Mouse (Mus musculus): ENCODE measurements around the gene Gm14214.

Gene Gm14214

DNA sequence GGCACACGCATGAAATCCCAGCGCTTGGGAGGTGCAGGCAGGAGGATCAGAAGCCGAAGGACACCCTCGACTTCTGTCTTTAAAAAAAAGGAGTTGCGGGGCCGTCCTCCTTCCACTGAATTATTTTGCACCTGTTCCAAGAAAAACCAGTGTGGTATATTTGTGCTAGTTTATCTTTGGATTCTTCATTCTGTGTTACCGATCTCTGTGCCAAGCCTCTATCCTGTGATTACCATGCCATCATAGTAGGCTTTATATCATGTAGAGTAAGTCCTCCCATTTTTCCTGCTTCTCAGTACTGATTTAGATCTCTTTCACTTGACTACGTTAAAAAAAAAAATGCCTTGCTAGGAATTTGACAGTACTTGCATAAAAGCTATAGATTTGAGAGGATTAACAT is 1.8 kb upstream of the Gm14214 start:
- no peak for DNase-seq

DNA sequence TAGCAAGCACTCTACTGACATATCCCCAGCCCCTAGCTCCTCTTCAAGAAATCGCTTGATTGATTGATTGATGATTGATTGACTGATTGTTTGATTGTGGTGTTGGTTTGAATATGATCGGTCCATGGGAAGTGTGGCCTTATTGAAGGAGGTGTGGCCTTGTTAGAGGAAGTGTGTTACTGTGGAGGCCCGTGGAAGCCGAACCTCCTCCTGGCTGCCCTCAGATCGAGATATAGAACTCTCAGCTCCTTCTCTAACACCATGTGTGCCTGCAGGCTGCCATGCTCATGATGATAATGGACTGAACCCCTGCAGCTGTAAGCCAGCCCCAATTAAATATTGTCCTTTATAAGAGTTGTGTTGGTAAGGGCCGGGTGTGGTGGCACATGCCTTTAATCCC is 2.8 kb downstream of the Gm14214 start:
- DNase-seq: no peak

DNA sequence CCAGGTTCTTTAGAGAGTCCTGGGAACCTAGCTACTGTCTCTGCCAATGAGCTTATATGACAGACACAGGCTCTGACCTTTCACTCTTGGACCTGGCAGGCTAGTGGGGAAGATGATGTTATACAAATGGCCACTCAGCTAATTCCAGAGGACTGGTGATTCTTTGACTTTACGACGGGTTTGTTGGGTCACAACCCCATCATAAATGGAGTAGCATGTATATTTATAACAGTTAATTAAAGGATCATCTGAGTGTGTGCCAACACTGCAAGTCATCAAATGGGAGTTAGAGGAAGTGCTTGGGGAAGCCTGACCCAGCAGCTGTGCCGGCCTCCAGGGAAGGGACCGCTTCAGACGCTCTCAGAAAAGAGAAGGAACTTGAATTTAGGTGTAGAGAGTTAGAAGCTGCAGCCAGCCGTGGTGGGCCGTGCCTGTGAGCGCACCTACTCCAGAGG is 4.2 kb downstream of the Gm14214 start:
- no peak for DNase-seq

DNA sequence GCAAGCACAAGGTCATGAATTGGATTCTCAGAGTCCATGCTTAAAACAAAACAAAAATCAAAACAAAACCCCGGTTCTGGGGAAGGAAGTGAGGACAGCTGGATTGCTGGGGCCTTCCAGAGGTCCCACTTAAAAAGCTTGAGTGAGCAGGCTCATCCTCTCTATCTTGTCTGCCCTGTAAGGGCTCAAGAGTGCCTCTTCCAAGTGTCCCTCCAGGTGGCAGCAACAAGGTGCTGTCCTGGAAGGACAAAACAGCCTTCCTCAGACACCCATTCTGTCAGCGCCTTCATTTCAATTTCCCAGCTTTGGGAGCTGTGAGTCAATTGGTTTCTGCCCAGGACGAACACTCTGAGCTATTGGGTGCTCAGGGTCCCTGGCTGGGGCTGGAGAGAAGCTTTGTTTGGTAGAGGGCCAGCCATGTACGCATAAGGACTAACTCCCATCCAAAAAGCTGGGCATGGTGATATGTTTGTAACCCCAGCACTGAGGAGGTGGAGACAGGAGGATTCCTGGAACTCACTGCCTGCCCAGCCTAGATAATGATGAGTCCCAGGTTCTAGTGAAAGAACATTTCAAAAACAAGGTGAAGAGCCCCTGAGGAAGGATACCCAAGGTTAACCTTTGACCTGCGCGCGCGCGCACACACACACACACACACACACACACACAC is 4.9 kb downstream of the Gm14214 start:
- no peak for DNase-seq

DNA sequence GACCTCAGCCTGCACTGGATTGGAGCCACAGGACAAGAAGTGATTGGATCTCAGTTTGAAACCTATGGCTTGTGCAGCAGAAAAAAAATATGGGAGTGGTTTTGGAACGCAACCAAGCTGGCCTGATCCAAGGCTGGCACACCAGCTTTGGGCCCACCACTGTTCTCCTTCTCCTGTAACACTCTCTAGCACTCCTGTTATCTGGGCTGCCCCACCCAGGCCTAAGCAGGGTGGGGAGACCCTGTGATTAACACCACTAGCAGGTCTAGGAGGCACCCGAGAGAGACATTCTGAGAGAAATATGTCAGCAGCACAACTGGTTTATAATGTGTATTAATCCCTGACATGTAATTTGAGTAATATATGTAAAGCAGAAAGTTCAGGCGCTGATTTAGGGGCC is 6.6 kb downstream of the Gm14214 start:
- no peak for DNase-seq

DNA sequence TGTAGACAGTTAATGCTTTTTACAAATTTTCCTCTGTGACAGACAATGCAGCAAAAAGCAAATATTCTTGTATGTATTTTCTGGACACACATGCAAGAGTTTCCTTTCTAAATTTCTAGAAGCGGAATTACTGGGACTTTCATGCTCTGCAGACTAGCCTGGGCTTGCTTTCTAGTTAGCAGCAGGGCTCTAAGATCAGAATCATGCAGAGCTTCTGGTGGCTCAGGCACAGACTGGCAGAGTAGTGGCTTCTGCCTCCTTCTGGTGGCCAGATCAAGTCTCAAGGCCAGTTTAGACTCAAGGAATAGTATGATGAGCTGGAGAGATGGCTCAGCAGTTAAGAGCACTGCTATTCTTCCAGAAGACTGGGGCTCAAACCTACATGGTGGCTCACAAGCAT is 11.4 kb downstream of the Gm14214 start:
- no peak for DNase-seq

DNA sequence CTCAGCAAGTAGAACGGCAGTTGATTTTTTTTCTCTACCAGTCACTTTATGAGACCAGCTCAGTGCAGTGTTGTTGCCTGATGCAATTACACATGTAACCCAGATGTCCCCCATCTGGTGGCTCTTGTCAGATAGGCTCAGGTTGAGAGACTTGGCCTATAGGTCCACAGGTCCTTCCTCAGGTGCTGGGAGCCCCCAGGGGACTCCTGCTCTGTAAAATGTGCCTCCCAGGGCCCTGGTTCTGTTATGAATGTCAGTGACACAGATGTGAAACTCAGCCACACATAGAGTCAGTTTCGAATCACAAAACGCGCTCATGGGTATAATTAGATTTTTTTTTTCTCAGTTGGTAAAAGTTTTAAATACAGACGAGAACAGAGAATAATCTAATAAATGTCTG is 12.1 kb downstream of the Gm14214 start:
- DNase-seq: no peak

DNA sequence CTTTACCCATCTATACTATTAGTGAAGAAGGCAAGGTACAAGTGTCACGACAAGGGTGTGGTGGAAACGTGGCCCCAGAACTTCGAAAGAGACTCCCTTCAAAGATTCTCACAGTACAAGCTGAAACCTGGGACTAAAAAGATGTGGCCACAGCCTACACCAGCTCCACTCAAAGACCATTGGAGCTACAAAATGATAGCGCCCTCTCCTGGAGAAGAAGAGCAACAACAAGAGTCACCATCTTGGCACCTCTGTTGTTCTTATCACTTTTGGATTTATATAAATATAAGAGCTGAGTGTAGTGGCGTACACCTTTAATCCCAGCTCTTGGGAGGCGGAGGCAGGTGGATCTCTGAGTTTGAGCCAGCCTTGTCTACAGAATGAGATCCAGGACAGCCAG is 14.0 kb downstream of the Gm14214 start:
- DNase-seq: no peak

DNA sequence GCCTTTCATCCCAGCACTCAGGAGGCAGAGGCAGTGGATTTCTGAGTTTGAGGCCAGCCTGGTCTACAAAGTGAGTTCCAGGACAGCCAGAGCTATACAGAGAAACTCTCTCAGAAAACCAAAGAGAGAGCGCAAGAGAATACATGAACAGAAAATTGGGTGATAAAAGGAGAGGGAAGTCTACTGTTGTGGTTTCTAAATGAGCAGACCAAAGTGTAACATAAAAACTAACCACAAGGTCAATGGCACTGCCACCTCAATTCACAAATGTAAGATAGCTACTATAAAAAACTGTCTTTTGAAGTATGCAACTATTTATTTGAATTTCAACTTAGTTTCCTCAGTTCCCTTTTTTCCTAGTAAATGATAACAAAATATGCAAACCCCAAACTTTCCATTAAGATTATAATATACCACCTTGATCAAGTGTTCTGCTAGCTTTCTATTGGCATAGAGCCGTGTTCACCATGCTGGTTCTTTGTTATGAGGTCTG is 15.7 kb downstream of the Gm14214 start:
- no peak for DNase-seq

DNA sequence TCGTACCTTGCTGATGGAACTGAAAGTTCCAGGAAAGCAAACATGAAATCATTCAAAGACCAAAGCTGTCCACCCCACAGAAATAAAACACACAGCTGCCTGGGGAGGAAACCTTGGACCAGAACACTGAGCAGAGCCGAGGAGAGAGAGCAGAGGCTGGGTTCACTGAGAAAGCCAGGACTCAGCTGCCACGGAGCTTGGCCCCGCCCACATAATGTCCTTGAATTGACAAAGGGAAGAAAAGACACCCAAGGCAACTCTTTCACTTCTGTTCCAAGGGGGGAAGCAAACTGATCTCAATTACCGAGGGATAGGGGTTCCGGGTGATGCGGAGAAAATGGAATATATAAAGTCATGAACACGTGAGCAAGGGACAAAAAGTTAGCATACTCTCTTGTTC is 17.9 kb downstream of the Gm14214 start:
- no peak for DNase-seq

DNA sequence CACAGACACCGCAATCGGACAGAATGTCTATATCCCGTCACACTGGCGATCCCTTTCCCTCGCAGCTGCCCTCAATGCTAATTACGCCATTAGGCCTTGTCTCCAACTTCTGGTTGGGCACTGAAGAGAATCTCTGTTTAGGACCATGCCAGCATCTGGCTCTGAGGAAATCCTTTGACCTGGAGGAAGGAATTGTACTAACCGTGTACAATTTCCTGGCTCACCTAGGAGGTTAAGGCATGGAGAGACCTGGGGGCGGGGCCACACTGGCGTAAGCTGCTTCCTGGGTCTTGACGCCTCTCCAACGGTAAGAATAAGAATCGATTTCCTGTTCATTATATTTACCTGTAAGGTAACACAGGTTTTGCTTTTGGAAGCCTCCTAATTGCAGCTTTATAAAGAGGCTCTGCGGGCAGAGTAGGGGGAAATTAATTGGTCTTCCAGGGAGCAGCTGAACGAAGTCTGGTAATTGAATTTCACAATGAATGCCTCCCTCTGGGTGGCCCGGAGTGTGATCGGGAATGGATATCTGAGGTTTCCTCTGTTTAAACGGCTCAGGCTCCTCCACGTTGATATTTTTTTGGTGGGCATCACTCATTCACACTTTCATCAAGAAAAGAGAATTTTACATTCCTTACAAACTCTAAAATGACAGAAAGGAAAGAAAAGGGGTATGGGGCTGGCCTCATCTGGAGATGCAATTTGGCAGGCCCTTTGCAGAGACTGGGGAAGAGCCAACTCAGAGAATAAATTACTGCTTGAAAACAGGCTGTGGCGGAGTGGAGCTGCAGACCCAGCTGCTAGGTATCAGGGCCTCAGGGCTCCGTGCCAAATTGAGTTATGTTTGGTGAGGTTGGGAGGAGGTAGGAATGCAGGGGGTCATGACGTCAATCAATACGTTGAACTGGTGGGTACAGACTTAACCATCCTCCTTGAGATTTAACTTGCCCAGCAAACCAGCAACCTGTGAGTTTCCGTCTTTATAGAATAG is 20.5 kb downstream of the Gm14214 start:
- no peak for DNase-seq

DNA sequence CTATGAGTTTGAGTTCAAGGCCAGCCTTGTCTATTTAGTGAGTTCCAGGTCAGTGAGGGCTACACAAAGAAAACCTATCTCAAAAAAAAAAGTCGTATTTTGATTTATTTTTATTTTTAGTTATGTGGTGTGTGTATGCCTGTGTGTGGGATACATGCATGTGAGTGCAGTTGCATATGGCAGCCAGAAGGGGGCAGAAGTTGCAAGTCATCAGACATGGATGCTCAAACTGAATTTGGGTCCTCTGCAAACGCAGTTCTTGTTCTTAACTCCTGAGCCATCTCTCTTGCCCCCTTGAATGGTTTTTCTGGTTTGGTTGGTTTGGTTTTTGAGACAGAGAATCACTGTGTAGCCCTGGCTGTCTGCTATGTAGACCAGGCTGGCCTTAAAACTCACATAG is 21.4 kb downstream of the Gm14214 start:
- no peak for DNase-seq

DNA sequence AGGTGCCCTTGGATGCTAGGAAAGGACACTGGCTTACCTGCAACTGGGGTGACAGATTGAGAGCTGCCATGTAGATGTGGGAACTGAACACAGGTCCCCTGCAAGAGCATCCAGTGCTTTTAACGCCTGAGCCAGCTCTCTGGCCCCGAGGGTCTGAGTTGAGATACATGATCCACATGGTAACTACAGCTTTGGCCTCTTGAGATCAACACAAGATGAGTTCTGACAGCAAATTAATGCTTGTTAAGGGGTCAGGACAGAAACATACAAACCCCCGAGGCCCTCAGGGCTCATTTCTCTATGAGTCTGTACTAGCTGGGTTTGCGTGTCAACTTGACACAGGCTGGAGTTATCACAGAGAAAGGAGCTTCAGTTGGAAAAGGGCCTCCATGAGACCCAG is 25.9 kb downstream of the Gm14214 start:
- no peak for DNase-seq

DNA sequence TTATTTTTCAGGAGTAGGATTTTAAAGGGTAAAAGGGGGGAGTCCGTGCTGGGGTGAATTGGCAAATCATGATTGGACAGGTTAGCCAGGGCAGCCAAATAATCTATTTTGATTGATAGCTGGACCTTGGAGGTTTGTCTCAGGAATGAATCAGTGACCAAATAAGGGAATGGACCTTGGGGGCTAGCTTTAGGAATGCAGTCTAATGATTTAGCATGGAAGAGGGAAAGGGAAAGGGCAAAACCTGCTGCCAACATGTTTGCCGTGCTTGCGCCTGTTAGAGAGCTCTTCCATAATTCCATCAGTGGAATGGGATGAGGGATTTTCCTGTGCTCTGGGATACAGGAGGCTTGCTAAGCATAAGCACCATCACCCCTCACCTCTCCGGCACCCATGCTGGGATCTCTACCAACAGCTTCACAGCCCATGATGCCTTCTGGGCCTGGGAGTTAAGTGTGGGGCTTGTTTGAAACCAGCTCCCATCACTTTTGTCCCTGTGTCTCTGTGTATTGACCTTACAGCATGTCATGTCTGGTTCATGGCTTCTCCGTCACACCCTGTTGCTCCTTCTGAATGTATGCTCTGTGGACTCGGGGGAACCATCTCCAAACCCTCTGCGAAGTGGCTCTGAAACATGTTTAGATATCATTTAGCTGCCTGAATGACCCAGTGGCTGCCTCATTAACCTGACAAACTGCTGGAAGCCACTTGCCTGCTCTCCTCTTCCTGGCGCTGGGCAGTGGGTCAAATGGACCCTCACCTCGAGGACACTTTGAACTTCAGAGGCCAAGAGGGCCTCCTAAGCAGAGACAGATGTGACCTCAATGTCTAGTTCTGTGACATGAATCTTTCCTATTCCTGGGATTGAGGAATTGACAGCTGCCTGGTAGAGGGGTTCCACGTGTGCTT is 26.7 kb downstream of the Gm14214 start:
- DNase-seq: no peak

DNA sequence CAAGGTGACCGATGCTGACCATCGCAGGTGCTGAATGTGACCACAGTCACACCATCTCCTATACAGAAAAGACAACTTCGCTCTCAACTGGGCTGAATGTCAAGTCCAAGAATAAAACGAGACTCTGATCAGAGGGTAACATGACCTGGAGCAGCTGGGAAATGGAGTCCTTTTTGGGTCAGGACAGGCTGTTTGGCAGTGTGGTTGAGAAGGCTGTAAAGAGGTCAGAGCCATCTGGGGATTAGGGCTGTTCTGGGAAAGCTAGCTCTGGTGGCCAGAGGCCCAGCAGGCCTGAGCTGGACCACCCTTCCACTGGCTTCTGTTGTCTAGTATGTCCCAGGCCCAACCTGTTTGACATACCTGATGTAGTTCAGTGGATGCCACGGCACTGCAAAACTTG is 31.2 kb downstream of the Gm14214 start:
- DNase-seq: no peak

DNA sequence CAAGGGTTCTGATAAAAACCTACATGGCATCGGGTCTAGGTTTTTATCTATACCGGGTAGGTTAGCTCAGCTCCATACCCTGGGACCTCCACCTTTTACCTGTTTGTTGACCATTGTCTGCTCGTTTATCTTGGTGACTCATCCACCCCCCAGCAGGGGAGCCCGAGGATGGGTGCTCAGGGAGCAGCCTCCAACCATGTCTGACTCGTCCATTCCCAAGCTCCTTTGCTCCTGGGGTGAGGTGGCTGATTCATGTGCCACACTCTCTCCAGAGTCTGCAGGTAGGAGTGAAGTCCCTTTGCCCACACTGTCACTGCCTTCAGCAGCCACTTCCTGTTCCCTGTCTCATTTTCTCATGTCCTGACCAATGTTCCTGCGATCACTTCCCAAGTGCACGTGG is 33.8 kb downstream of the Gm14214 start:
- DNase-seq: no peak

DNA sequence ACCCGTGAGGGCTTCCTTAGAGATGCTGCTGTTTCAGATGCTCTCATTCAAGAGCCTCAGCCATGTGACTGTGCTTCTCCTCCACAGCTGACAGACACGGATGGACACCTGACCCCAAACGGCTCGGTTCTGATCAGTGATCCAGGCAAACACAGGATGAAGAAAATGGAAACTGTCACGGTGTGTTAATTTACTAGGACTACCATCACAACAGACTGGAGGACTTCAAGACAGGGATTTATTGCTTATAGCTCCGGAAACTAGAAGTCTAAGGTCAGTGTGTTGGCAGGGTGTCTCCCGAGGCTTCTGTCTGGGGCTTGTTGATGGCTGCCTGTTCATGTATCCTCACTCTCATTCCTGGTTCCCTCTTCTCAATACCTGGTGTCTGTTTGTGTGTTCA is 34.4 kb downstream of the Gm14214 start:
- DNase-seq: no peak

DNA sequence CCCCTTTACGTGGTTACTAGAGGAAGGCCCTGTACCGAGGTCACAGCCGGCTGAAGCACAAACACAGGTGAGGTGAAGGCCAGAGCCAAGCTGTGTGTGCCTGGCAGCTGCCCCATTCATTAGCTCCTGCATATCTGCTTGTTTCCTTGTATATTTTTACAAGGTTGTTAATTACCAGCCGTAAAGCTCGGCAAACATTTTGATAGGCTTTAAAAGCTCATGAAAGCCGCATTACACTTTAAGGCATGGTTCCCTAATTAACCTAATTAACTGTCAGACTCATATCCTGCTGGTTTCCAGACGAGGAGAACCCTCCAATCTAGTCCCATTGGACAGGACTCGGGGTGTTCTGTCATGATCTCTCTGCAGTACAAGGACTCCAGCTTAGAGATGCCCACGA is 34.9 kb downstream of the Gm14214 start:
- DNase-seq: no peak

DNA sequence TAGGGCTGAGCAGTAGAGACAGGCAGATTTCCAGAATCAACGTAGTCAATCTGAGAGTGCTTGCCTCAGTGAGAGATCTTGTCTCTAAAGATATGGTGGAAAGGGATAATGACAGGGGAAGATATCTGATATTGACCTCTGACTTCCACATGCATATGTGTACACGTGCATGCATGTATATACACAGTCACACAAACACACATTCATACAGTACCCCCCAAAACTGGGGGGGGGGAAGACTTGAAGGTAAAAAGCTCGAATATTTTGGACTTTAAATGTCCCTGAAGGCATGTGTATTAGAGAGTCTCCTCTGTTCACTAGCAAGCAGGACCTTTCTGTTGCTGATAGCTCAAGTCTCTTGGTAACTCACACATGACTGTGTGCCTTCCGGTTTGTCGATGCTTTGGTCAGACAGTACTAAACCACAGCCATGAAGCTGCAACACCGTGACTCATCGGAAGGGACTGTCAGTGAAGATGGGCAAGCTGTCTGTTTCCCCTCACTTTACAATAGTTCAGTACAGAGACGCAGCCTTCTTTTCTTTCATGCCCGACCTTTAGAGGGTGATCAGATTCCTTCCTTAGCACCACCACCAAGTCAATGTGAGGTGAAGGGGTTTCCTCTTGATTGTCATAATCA is 37.2 kb downstream of the Gm14214 start:
- DNase-seq: no peak

DNA sequence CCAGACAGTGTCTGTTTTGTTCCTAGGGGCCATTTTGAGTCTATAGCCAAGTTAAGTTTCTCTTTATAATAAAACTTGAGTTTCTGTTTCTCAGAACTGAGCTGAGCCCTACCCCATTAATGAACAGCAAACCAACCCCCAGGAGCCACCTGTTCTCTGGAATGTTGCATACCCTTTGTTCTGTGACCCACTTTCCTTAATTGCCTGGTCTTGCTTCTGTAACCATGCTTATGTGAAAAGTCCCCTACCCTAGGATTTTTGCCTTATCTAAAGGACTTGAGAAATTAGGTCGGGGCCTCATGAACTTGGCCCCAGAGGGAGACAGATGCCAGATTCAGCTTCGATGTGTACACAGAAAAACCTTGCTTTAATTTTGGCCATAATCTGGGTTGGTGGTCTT is 37.9 kb downstream of the Gm14214 start:
- DNase-seq: no peak

DNA sequence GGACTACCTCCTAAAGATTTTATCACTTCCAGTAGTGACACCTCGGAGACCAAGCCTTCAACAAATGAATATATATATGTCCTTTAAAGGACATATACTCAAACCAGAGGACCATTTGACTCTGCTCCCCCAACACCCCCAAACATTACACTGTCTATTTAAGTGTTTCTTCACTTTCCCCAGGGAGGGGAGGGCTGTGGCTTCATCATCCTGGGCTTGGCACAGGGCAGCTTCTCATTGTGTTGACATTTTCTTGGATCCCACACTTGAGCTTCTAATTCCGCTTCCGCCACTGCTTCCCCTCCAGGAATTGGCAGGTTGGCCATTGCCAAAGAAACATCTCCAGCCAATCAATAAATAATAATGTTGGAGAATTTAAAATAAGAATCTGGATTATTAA is 39.0 kb downstream of the Gm14214 start:
- no peak for DNase-seq

DNA sequence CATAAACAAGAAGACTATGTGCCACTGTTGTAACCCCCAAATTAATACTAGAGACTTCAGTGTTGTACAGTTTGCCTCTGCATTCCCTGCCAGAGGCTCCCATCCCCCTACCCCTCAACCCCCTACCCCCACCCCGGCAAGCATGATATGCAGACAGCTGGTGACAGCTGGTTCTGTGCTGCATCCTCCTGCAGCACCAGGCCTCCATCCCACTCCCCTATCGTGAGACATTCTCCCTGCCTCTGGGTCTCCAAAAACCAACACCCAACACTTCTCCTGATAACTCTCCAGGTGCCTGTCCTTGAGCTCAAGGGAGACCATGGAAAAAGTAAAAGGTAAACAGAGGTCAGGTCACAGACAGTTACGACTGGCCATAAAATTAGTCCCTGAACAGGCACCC is 40.1 kb downstream of the Gm14214 start:
- DNase-seq: no peak

DNA sequence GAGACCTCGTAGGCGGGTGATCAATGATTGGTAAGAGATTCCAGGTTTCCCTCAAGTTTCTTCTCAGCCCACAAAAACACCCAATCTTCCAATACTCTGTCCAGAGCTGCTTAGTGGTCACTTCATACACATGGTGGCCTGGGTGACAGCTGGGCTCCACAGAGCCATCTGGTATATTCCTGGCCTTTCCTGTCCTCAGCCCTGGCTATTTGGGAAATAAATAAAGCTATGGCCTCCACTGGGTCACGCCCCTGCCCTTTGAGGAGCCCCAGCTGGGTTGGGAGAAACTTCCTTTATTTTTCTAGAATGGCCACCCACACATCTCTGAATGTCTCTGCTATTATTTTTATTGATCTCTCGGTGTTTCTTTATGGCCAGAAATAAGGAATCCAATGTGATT is 46.4 kb downstream of the Gm14214 start:
- no peak for DNase-seq
